Mouse (Mus musculus) left cerebral cortex, adult 9 months (tissue): ENCODE results near the gene Palm3.
"Not testable (repeated sequence)": the region's sequence is repeated elsewhere in the genome, so short reads cannot be mapped to it uniquely, and the experiment has no call there.

Experiments
- DNase-seq, 2 experiments: peaks; one replicate each; pipeline ENCODE4 v3.0.0; 2022; ENCODE audit warnings: low spot score in 2 of 2

The Palm3 gene

GRCm38 (mm10) chr8:84021096-84021495 is at the start of gene Palm3:
Gene Palm3 (plus strand): TSS chr8:84021471.
- DNase-seq = no peak

- no peak for DNase-seq
Observed at GRCm38 (mm10) chr8:83971661-83972060, 49.6 kb upstream of the Palm3 start.

DNA sequence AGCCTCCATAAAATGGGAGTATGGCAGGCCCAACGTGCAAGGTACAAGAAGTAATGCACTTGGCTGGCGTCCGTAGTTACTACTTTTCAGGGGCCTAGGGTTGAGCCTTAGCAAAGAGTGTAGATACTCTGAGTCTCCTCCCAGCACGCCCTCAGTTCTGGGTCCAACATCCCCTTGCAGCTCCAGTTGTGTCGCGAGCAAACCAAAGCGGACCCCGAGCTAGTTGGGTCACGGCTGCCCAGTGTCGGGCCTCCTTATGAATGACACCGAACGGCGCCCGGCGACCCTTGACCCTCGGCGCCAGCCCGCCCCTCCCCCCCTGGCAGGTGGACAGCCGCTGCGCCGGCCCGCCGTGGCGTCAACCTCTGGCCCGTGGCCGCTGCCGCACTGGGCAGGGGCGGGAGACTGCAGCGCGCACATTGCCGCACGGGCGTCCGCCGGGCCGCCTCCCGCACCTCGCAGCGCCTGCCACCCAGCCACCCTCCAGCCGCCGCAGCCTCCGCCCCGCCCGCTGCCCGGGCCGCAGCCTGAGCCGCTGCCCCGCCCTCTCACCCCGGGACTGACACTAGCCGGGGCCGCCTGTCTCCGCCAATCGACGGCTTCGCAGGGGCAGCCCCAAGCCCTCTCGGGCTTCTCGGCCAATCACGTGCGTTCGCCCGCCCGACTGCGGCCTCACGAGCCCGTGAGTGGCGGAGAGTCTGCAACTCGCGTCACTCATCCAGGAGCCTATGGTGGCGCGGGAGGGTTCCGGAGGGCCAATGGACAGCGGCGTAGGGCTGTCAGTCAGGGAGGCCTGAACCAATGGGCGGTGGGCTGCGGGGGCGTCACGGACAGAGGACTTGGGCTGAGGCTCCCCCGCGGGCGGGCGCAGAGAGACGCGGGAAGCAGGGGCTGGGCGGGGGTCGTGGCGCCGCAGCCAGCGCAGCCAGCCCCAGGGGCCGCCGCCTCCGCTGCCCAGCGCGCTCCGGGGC is 48.8 kb upstream of the Palm3 start, which contains the start of gene Prkaca:
TSS of gene Prkaca (plus strand) at position 844 of the 971 bp plus-strand sequence.
- DNase-seq = peak; percentile 99

- no peak for DNase-seq
Observed at GRCm38 (mm10) chr8:83973161-83974031, 47.9 kb upstream of the Palm3 start.

DNA sequence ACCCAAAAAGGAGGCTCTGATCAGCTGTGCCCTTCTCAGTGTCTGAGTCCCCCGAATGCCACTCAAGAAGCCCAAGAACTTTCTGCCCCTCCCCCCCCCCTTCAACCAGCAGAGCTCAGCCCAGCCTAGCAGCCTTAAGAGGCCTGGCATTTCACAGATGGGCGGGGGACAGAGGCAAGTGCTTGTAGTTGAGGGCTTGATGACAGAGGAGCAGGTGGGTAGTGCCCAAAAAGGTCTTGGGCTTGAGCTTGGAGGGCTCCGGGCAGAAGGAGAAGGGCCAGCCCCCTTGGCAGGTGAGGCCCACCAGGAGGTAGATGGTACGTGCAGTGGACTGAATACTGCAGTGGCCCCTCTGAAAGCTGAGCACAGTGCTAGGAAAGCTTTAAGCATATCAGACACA is 46.8 kb upstream of the Palm3 start:
- no peak for DNase-seq

DNA sequence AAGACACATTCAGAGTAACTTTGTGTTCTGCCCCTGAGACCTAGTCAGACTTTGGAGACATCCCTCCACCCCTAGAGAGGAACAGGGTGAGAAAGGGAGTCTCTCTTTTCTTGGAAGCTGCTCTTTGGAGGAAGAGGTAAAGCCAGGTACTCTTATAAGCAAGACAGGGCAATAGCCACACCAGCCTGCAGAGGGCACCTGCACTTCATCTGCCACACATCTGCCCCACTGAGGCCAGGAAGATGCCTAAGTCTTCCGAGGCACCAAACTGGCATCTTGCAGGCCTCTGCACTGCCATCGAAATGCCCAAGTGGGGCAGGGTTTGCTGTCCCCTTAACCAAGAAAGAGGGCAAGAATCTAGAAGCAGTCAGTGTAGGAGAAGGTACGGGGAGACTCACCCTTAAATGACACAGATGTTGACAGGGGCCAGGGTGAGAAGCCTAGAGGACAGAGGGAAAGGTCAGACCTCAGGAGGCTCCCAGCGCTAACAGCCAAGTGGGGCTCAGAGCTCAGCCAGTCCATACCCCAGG is 45.1 kb upstream of the Palm3 start:
- DNase-seq = no peak

DNA sequence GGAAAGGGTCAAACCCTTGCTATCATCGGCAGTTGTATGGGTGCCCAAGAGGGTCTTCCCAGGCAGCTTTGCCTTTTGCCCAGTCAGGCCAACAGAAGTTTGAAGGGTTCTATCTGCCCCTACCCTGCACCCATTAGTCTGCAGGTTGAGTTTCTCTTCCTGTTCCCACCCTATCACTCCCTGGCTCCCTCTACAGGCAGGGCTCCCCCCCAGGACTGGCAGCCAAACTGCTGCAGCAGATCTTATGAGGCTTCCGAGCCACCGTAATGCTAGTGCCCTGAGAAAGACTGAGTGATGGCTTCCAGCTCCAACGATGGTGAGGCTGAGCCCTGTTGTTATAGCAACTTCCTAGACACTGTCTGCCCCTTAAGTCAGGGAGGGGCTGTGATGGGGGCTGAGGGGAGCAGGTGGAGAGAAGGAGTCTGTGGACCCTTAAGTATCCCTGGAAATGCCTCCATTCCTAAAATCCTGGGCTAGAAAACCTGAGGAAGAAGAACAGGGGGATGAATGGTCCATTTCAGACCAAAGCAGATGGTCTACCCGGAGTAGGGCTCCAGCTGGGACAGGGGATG is 44.4 kb upstream of the Palm3 start:
- no peak for DNase-seq

DNA sequence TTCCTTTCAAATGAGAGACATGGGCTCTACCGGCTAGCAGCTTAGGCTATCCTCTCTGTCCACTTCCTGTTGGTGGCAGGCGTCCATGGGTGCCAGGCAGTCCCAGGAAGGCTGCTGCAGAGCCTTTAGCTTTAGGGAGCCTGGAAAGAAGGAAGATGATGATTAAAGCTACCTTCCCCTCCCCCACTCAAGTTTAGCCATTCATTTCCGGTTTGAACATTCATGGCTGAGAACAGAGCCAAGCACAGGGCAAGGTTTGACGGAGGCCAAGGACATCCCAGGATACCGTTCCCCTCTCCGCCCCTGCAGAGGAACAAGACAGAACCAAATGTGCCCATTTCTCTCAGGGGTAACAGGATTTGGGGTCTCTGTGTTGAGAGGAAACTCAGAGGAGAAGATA is 43.6 kb upstream of the Palm3 start:
- no peak for DNase-seq

- DNase-seq = no peak
Observed at GRCm38 (mm10) chr8:83978200-83978599, 43.1 kb upstream of the Palm3 start.

GRCm38 (mm10) chr8:83980250-83980649 is 41.0 kb upstream of the Palm3 start:
- no peak for DNase-seq

DNA sequence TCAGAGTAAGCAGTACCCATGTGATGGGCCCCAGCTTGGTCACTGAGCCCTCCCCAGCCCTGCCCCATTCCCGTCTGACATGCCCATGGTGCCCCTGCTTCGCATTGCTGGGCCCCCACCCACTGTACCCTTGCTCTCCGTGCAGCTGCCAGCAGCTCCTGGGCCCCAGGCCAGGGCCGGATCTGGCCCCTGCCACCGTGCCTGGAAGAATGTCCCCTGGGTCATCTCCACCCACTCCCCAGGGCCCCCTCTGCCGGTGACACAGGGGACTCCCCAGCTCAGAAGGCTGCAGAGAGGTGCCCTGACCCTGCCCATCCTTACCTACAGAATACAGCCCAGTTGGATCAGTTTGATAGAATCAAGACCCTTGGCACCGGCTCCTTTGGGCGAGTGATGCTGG is 40.4 kb upstream of the Palm3 start:
- no peak for DNase-seq

GRCm38 (mm10) chr8:83981533-83981932 is 39.7 kb upstream of the Palm3 start:
- no peak for DNase-seq

DNA sequence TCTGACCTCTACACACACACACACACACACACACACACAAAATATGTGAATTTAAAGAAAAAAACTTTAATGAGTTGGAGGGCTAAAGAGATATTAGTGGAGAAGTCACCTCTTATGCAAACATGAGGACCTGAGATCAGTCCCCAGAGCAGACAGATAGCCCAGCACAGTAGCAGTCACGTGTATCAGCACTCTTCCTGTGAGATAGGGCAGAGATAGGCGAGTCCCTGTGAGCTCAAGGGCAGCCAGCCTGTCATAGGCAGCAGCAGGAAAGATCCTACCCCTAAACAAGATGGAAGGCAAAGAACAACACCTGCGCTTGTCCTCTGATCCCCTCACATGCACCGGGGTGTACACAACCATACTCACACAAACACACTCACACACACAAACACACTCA is 38.8 kb upstream of the Palm3 start:
- DNase-seq = no peak

DNA sequence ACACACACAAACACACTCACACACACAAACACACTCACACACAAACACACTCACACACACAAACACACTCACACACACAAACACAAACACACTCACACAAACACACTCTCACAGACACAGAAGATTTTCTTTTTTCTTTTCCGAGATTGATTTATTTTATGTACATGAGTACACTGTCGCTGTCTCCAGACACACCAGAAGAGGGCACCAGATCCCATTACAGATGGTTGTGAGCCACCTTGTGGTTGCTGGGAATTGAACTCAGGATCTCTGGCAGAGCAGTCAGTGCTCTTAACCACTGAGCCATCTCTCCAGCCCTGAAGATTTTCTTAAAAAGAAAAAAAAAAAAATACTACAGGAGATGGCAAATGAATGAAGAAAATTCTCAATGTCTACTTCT is 38.0 kb upstream of the Palm3 start:
- DNase-seq = not testable (repeated sequence)

DNA sequence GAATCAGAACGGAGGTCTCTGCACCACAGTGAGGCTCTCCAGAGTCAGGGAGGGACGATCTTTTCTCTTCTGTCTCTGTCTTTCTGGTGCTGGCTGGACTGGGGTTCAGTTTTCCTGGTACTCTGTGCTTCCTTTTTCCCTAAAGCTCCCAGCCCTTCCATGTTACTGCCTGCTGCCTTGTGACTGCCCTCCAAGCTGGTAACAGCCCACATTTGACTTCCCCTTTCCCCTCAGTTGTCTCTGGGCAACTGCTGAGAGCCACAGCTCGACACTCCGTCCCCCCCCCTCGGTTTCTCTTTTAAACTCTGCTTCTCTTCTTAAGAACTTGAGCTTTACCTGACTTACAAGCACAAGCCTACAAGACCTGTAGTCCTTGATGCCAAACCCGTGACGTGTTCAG is 32.0 kb upstream of the Palm3 start:
- DNase-seq = no peak

- DNase-seq = no peak
Observed at GRCm38 (mm10) chr8:83990170-83990569, 31.1 kb upstream of the Palm3 start.

GRCm38 (mm10) chr8:83992488-83992887 is 28.8 kb upstream of the Palm3 start:
- no peak for DNase-seq

DNA sequence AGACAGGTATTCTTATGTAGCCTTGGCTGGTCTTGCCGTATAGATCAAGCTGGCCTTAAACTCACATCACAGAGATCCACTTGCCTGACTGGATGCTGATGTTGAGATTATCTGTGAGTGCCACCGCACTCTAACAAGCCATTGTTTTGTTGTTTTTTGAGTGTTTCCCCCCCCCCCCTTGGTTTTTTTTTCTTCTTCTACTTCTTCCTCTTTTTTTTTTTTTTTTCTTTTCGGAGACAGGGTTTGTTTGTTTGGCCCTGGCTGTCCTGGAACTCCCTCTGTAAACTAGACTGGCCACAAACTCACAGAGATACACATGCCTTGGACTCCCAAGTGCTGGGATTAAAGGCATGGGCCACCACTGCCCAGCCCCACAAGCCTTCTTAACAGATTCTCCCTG is 27.2 kb upstream of the Palm3 start:
- DNase-seq = no peak

GRCm38 (mm10) chr8:83995973-83996372 is 25.3 kb upstream of the Palm3 start:
- no peak for DNase-seq

- peak in 1 of 2 experiments; percentile 71 for DNase-seq
Observed at GRCm38 (mm10) chr8:83996567-83997505, 24.4 kb upstream of the Palm3 start.
